Mouse (Mus musculus) layer of hippocampus, postnatal 36 days (tissue): ENCODE data around the gene Rell1. TPM values are rescaled to one million over a fixed set of nuclear protein-coding genes. Genes with fewer than 3 reads are reported as not detected.

Source experiments
- DNase-seq, 2 experiments: peaks; one replicate each; pipeline ENCODE4 v3.0.0; 2022
- total RNA-seq, 2 experiments: library from RNA; stranded (reverse); gene quantifications; 2 replicates each; pipeline ENCODE4 v1.2.3; 2021

Rell1 gene
- total RNA-seq, 2 experiments from 2014 or later = 10.8 to 11.2 TPM

GRCm38 (mm10) chr5:63891912-63892311 lies 76.8 kb downstream of the Rell1 start:
- no peak for DNase-seq

GRCm38 (mm10) chr5:63891241-63891640 lies 77.5 kb downstream of the Rell1 start:
- DNase-seq = no peak

- DNase-seq = no peak
These were observed 81.6 kb downstream of the Rell1 start for GRCm38 (mm10) chr5:63887111-63887510.

- no peak for DNase-seq
These were observed 82.0 kb downstream of the Rell1 start for GRCm38 (mm10) chr5:63886709-63887108.

- no peak for DNase-seq
These were observed 82.4 kb downstream of the Rell1 start for GRCm38 (mm10) chr5:63886292-63886691.

- no peak for DNase-seq
These were observed 89.7 kb downstream of the Rell1 start for GRCm38 (mm10) chr5:63879026-63879425.

GRCm38 (mm10) chr5:63876081-63876480 lies 92.6 kb downstream of the Rell1 start:
- no peak for DNase-seq

GRCm38 (mm10) chr5:63874880-63875279 lies 93.8 kb downstream of the Rell1 start:
- no peak for DNase-seq

GRCm38 (mm10) chr5:63872176-63872932 lies 96.3 kb downstream of the Rell1 start:
- peak; percentile 15 to 25 for DNase-seq

- DNase-seq = no peak
These were observed 101.3 kb downstream of the Rell1 start for GRCm38 (mm10) chr5:63867421-63867820.

- DNase-seq = no peak
These were observed 109.8 kb downstream of the Rell1 start for GRCm38 (mm10) chr5:63858901-63859300.

Other genes starting within 250 kb of the Rell1 start
- 1 to 10 TPM; 2.9 to 5.9 TPM for gene 0610040J01Rik, start 156.5 kb downstream of the Rell1 start, total RNA-seq
- gene Pgm2, start 124.1 kb upstream of the Rell1 start, total RNA-seq = 10 to 100 TPM in 1 of 2 experiments, 1 to 10 TPM in 1; 8.3 to 10.0 TPM
- gene Tbc1d1, start 187.4 kb upstream of the Rell1 start, total RNA-seq = 10 to 100 TPM; 29.1 to 29.9 TPM